Mouse (Mus musculus): Measurements from ENCODE around the gene Zranb1.

DNA sequence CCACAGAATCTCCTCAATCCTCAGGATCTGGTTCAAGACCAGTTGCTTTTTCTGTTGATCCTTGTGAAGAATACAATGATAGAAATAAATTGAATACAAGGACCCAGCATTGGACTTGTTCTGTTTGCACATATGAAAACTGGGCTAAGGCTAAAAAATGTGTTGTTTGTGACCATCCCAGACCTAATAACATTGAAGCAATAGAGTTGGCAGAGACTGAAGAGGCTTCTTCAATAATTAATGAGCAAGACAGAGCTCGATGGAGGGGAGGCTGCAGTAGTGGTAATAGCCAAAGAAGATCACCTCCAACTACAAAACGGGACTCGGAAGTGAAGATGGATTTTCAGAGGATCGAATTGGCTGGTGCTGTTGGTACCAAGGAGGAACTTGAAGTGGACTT is 19.0 kb downstream of the Zranb1 start:
- TF ChIP-seq CTCF (IDR thresholded peaks at IDR 0.05; ENCODE audit: insufficient read depth, low read depth, low read length) (no peak), POLR2A (IDR thresholded peaks at IDR 0.05; ENCODE audit: insufficient read depth, low read depth, low read length) (no peak)

All from olfactory bulb, adult 2 months (tissue).